Comparison of ENCODE assay signal across 21 mouse cellular contexts in genomic region chr10:108101521-108101920, GRCm38 (mm10).
A peak's percentile ranks its signal among the peaks of the same experiment; 100 is the strongest.
DNase-seq lines count a peak whose midpoint lies in the region.
"Had no signal": no experiment of that assay in that cellular context is flagged by ENCODE, and none has a peak within 500 bp of the region (broad histone marks: within the 10 kb centered on the region; RNA-seq: fewer than 3 reads in every experiment).

No protein-coding gene starts in this region.

- H3K27me3 ChIP-seq in heart, embryonic 10.5 days (ENCODE audit: insufficient read depth, poor library complexity, severe bottlenecking): no peaks in the 10 kb centered on the region
- H3K27me3 ChIP-seq: embryonic facial prominence, embryonic 13.5 days; embryonic facial prominence, embryonic 15.5 days; forebrain, embryonic 12.5 days had no signal

- 52% methylated on average over 7 of the region's 7 CpGs for WGBS in heart, embryonic 10.5 days

- H3K27ac ChIP-seq in heart, embryonic 10.5 days: no peak overlapping the region
- H3K27ac ChIP-seq: embryonic facial prominence, embryonic 13.5 days; embryonic facial prominence, embryonic 15.5 days; forebrain, embryonic 10.5 days; forebrain, embryonic 12.5 days had no signal

- intact Hi-C loops in heart, postnatal 14 days (cut with DNase I): no loop called here

- H3K4me3 ChIP-seq in heart, embryonic 10.5 days: no peak overlapping the region
- H3K4me3 ChIP-seq: embryonic facial prominence, embryonic 13.5 days; embryonic facial prominence, embryonic 15.5 days; erythroblast, embryonic 14.5 days; forebrain, embryonic 10.5 days; forebrain, embryonic 12.5 days had no signal

- peak; percentile 63 for DNase-seq in heart, embryonic 10.5 days (ENCODE audit: low spot score)
- DNase-seq in heart, adult 9 months (ENCODE audit: low spot score in 2 of 2): no peak
- DNase-seq in heart, postnatal 4 days: peak; percentile 15
- DNase-seq in heart, postnatal 14 days: no peak
- DNase-seq in kidney, postnatal 4 days: peak; percentile 9 to 11
- DNase-seq in kidney, adult 18-20 months: no peak
- DNase-seq: adrenal gland, adult 2 months; adrenal gland, postnatal 10 days; adrenal gland, postnatal 25 days; cerebellum, adult 11 months; cerebellum, adult 18-20 months; cerebellum, adult 8-10 months; cerebellum, adult 9-11 months; cerebellum, postnatal 14 days; cerebellum, postnatal 36 days; embryo, embryonic 11 days had no signal

- H3K9me3 ChIP-seq in heart, embryonic 10.5 days: no peaks in the 10 kb centered on the region
- H3K9me3 ChIP-seq: embryonic facial prominence, embryonic 13.5 days; embryonic facial prominence, embryonic 15.5 days; forebrain, embryonic 10.5 days; forebrain, embryonic 12.5 days had no signal

- H3K4me1 ChIP-seq in heart, embryonic 10.5 days: peaks cover 17% of the 10 kb centered on the region
- H3K4me1 ChIP-seq: embryonic facial prominence, embryonic 13.5 days; embryonic facial prominence, embryonic 15.5 days; forebrain, embryonic 10.5 days; forebrain, embryonic 12.5 days had no signal

- no peaks in the 10 kb centered on the region for H3K36me3 ChIP-seq in heart, embryonic 10.5 days
- H3K36me3 ChIP-seq: embryonic facial prominence, embryonic 13.5 days; embryonic facial prominence, embryonic 15.5 days; forebrain, embryonic 10.5 days; forebrain, embryonic 12.5 days had no signal

Comparison
In these comparisons a context has a peak if more than half of its experiments do, and no peak if none do; other contexts are left out.
1. DNase-seq: peak in heart, embryonic 10.5 days (single experiment), heart, postnatal 4 days (single experiment) and kidney, postnatal 4 days (2 of 2); none in heart, adult 9 months (0 of 2), heart, postnatal 14 days (0 of 2) and kidney, adult 18-20 months (single experiment).